Mouse (Mus musculus) CD8-positive naive resting alpha-beta T cell, adult 57 days (primary cell): ENCODE data around the gene Cpne1. TPM values are rescaled to one million over a fixed set of nuclear protein-coding genes. Genes with fewer than 3 reads are reported as not detected.

Experiments used
- total RNA-seq: library from RNA; stranded (reverse); gene quantifications from one replicate; pipeline ENCODE4 v1.2.4, GENCODE M21; 2023

The Cpne1 gene
- total RNA-seq = 67.0 TPM

GRCm38 (mm10) chr2:156111358-156112079 is at the start of gene Cpne1, which contains the start of gene Rbm12:
Cpne1 (minus strand) TSS chr2:156111965.
Rbm12 (minus strand) TSS chr2:156111978.

GRCm38 (mm10) chr2:156143953-156144724 is 32.4 kb upstream of the Cpne1 start, which contains the start of the genes Romo1 and Nfs1:
Romo1 (plus strand) TSS chr2:156144039.
Nfs1 (minus strand) TSS chr2:156144186.

GRCm38 (mm10) chr2:156126992-156127391 is 15.2 kb upstream of the Cpne1 start, which contains the start of gene Gm28036:
Gm28036 (minus strand) TSS chr2:156127092.

GRCm38 (mm10) chr2:156065099-156066041 is 46.4 kb downstream of the Cpne1 start, which contains the start of gene Spag4:
Spag4 (plus strand) TSS chr2:156065175.

DNA sequence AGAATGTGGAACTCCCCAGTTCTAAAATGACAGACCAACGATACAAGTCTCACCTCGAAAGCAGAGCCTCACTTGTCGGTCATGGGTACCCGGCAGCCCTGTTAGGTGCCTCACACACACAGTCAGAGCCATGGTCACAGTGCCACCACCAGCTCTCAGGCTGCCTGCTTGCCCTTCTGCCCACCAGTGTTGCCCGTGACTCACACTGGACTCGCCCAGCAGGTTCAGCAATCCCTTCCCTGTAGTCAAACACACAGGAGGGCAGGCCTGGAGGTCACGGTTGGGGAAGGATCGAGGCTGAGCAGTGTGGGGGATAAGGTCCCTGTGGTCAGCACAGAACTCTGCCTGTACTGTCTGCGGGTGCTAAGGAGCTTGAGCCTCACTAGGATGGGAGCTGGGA is 58.9 kb downstream of the Cpne1 start, which contains the start of gene Fer1l4:
Gene Fer1l4, minus strand, starts transcription at position 132 of the 400 bp plus-strand sequence.

Other genes starting within 250 kb of the Cpne1 start
- 40.3 TPM for gene Uqcc1, start 181.7 kb downstream of the Cpne1 start, total RNA-seq
- gene Gm15557, start 171.2 kb downstream of the Cpne1 start, total RNA-seq = not detected
- gene Gdf5, start 166.6 kb downstream of the Cpne1 start, total RNA-seq = not detected
- 62.5 TPM for gene Cep250, start 155.5 kb downstream of the Cpne1 start, total RNA-seq
- 2.8 TPM for gene 6430550D23Rik, start 104.0 kb downstream of the Cpne1 start, total RNA-seq
- gene Ergic3, start 103.9 kb downstream of the Cpne1 start, total RNA-seq = 59.8 TPM
- not detected for gene Fer1l4, start 59.0 kb downstream of the Cpne1 start, total RNA-seq
- 4.1 TPM for gene Spag4, start 46.8 kb downstream of the Cpne1 start, total RNA-seq
- 26.5 TPM for gene Rbm12, start within 50 bp of the Cpne1 start, total RNA-seq
- gene Gm28036, start 15.1 kb upstream of the Cpne1 start, total RNA-seq = 24.3 TPM
- gene Romo1, start 32.1 kb upstream of the Cpne1 start, total RNA-seq = 51.0 TPM
- 24.9 TPM for gene Nfs1, start 32.2 kb upstream of the Cpne1 start, total RNA-seq
- 1,869 TPM for gene Rbm39, start 68.3 kb upstream of the Cpne1 start, total RNA-seq
- 76.0 TPM for gene Phf20, start 84.5 kb upstream of the Cpne1 start, total RNA-seq
- 2.1 TPM for gene Cnbd2, start 200.3 kb upstream of the Cpne1 start, total RNA-seq
- 81.3 TPM for gene Scand1, start 200.7 kb upstream of the Cpne1 start, total RNA-seq